Mouse (Mus musculus): ENCODE results near the gene Cactin. TPM values are rescaled to one million over a fixed set of nuclear protein-coding genes. Genes with fewer than 3 reads are reported as not detected.

Cactin gene
- 39.9 and 42.0 TPM in 2 replicates for polyA plus RNA-seq (2015; fragmentation: Nextera tagmentation; extraction: Ambion mirVana)

DNA sequence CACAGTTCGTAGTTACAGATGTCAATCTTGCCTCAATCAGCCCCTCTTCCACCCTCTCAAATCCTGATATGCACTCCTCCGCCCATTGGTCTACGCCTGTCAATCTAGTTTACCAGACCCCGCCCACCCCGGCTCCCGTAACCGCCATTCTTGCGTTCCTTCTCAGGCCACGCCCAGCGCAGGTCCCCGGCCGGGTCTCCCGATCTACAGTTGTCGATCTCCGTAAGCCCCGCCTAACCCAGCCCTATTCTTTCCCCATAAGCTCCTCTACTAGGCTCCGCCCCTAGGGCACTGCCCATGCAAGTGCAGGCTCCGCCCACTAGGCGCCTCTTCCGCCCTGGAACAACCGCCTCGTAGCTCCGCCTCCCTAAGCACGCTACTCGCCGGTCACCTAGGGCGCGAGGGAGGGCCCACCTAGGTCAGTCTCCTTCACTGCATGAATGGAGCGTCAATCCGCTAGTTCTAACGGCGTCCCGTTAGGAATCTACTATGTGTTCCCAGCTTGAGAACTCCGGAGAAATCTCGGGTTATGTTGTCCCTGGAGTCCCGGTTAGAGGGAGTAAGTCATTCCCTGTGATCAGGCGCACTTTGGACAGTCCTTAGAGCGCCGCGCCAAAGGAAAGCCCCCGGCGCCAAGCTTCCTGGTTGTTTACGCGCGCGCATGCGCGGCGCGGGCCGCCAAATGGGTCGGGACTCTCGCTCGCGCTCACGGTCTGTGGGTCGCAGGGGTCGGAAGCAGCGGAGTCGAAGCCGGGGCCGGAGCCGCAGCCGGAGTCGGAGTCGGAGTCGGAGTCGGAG, at the start of gene Cactin:
Gene Cactin, plus strand, starts transcription at position 554 of the 798 bp plus-strand sequence.
- H3K4me1 ChIP-seq: peaks cover 42% of the 10 kb centered on the region
- WGBS: under 1% methylated on average over 68 of the region's 68 CpGs
- peaks cover 62% of the 10 kb centered on the region for H3K36me3 ChIP-seq (ENCODE audit: poor library complexity, severe bottlenecking)
- peak within 1 kb of the TSS; percentile 88 for H3K27ac ChIP-seq
- no peaks in the 10 kb centered on the region for H3K9me3 ChIP-seq (replicated peaks)
- H3K9ac ChIP-seq: peak within 1 kb of the TSS; percentile 90
- ATAC-seq: peak; percentile 93
- H3K4me2 ChIP-seq: peak within 1 kb of the TSS; percentile 85
- no peaks in the 10 kb centered on the region for H3K27me3 ChIP-seq
- peak within 1 kb of the TSS; percentile 96 for H3K4me3 ChIP-seq

GRCm38 (mm10) chr10:81272356-81272755, 48.5 kb upstream of the Cactin start:
- Histone ChIP-seq H3K4me1 (peaks cover 12% of the 10 kb centered on the region), H3K9me3 (replicated peaks) (no peaks in the 10 kb centered on the region), H3K27me3 (no peaks in the 10 kb centered on the region), H3K4me3 (no peak overlapping the region), H3K9ac (no peak overlapping the region), H3K4me2 (no peak overlapping the region), H3K36me3 (ENCODE audit: poor library complexity, severe bottlenecking) (peaks cover 48% of the 10 kb centered on the region), H3K27ac (no peak overlapping the region)
- WGBS: 91% methylated on average over 21 of the region's 21 CpGs
- ATAC-seq: no peak

DNA sequence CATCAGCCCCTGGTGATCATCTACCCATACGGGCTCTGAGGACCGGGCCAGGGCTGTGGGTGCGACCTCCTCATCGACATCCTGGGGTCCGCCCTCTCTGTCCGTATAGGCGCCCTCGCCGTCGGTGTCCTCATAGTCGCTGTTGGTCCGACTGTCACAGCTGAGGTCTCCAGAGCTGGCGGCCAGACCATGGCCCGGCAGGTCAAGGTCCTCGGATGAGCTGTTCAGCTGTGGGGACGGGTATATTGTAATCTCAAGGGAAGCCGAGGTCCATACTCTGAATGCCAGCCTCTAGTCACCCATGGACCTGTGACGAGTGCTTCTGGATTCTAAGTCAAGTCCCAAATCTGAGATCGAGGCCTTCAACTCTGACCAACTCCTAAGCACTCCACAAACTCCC, 47.1 kb upstream of the Cactin start:
- Histone ChIP-seq H3K4me1 (peaks cover 4% of the 10 kb centered on the region), H3K27me3 (no peaks in the 10 kb centered on the region), H3K36me3 (ENCODE audit: poor library complexity, severe bottlenecking) (peaks cover 48% of the 10 kb centered on the region), H3K27ac (no peak overlapping the region), H3K9ac (no peak overlapping the region), H3K4me3 (no peak overlapping the region), H3K4me2 (no peak overlapping the region), H3K9me3 (replicated peaks) (no peaks in the 10 kb centered on the region)
- no peak for ATAC-seq
- WGBS: 95% methylated on average over 19 of the region's 19 CpGs

DNA sequence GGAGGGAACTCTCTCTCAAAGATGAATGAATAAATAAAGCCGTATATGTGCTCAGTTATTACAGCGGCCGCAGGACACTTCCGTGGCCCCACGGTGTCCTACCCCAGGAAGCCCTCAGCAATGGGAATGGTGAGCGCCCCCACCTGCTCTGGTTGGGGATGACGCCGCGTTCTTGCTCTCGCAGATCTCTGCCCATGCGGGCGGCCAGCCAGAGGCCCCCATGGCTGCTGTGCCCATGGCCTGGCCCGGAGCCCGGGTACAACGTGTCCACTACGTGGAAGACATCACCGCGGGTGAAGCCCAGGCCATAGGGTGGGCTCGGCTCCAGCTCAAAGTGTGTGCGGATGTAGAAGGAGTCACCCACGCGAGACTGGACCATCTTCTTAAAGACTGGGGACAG, 43.2 kb upstream of the Cactin start:
- no peaks in the 10 kb centered on the region for H3K9me3 ChIP-seq (replicated peaks)
- no peak overlapping the region for H3K4me2 ChIP-seq
- H3K4me3 ChIP-seq: no peak overlapping the region
- no peaks in the 10 kb centered on the region for H3K27me3 ChIP-seq
- H3K36me3 ChIP-seq (ENCODE audit: poor library complexity, severe bottlenecking): peaks cover 22% of the 10 kb centered on the region
- no peak overlapping the region for H3K27ac ChIP-seq
- ATAC-seq: no peak
- 85% methylated on average over 22 of the region's 22 CpGs for WGBS
- H3K9ac ChIP-seq: no peak overlapping the region
- H3K4me1 ChIP-seq: no peaks in the 10 kb centered on the region

DNA sequence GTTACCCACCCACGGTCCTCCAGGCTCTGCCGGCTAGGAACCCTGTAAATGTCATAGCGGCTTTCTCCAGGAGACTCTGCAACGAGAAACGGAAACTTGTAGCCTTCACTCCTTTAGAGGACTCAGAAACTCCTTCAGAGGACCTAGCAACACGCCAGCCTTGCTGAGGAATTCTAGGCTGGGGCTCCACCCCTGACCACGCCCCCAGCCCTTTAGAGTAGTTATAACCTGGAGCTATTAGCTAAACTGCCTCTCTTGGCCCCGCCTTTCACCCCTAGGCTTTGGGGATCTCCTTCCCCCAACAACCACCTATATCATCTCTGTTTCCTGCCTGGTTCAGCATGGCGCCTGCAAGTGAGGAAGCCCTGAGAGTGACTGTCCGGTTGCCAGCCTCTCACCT, 41.4 kb upstream of the Cactin start:
- Histone ChIP-seq H3K4me2 (no peak overlapping the region), H3K4me3 (no peak overlapping the region), H3K9me3 (replicated peaks) (no peaks in the 10 kb centered on the region), H3K9ac (no peak overlapping the region), H3K27ac (no peak overlapping the region), H3K27me3 (peaks cover 14% of the 10 kb centered on the region), H3K36me3 (ENCODE audit: poor library complexity, severe bottlenecking) (0 out of 2 replicates have a peak, but pooled peaks cover 4% of the 10 kb centered on the region), H3K4me1 (no peaks in the 10 kb centered on the region)
- ATAC-seq: no peak
- WGBS: 58% methylated on average over 10 of the region's 10 CpGs

DNA sequence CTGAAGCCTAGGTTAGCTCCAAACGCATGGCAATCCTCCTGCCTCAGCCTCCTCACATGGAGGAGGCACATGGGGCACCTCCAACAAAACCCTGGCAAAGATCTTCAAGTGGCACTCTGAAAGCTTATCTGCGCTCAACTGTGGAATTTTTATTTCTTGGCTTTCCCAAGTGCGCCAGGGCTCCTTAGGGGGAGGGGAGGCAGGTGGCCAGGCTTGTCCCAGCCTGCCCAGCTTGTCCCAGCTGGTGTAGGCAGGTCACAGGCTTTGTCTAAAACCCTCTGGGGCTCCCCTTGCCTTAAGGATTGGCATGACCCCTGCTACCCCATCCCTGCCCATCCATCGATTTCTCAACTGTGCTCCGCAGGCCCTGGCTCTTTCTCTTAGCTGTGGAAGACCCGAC, 36.7 kb upstream of the Cactin start:
- peaks cover 6% of the 10 kb centered on the region for H3K4me1 ChIP-seq
- no peak for ATAC-seq
- no peaks in the 10 kb centered on the region for H3K9me3 ChIP-seq (replicated peaks)
- H3K4me3 ChIP-seq: no peak overlapping the region
- H3K27me3 ChIP-seq: peaks cover 23% of the 10 kb centered on the region
- H3K4me2 ChIP-seq: no peak overlapping the region
- no peaks in the 10 kb centered on the region for H3K36me3 ChIP-seq (ENCODE audit: poor library complexity, severe bottlenecking)
- WGBS: 73% methylated on average over 6 of the region's 6 CpGs
- H3K9ac ChIP-seq: no peak overlapping the region
- no peak overlapping the region for H3K27ac ChIP-seq

- no peaks in the 10 kb centered on the region for H3K9me3 ChIP-seq (replicated peaks)
- ATAC-seq: no peak
- H3K4me2 ChIP-seq: peak overlapping the region; percentile 72
- H3K27ac ChIP-seq: no peak overlapping the region
- H3K4me3 ChIP-seq: peak overlapping the region; percentile 47; the same call in 1 of the 2 replicates
- no peaks in the 10 kb centered on the region for H3K36me3 ChIP-seq (ENCODE audit: poor library complexity, severe bottlenecking)
- H3K27me3 ChIP-seq: peaks cover 23% of the 10 kb centered on the region
- 14% methylated on average over 17 of the region's 17 CpGs for WGBS
- H3K9ac ChIP-seq: no peak overlapping the region
- H3K4me1 ChIP-seq: peaks cover 9% of the 10 kb centered on the region
Measured at GRCm38 (mm10) chr10:81284719-81285118, 36.2 kb upstream of the Cactin start.

- 1% methylated on average over 54 of the region's 54 CpGs for WGBS
- no peak overlapping the region for H3K27ac ChIP-seq
- peak overlapping the region; percentile 72 for H3K4me2 ChIP-seq
- H3K4me1 ChIP-seq: peaks cover 20% of the 10 kb centered on the region
- H3K9ac ChIP-seq: peak overlapping the region; percentile 66
- no peaks in the 10 kb centered on the region for H3K9me3 ChIP-seq (replicated peaks)
- ATAC-seq: peak; percentile 83
- no peaks in the 10 kb centered on the region for H3K36me3 ChIP-seq (ENCODE audit: poor library complexity, severe bottlenecking)
- peaks cover 35% of the 10 kb centered on the region for H3K27me3 ChIP-seq
- H3K4me3 ChIP-seq: peak overlapping the region; percentile 47
Measured at GRCm38 (mm10) chr10:81285694-81286450, 35.0 kb upstream of the Cactin start.

- Histone ChIP-seq H3K27ac (no peak overlapping the region), H3K4me3 (no peak overlapping the region), H3K4me2 (no peak overlapping the region), H3K27me3 (peaks cover 41% of the 10 kb centered on the region), H3K4me1 (peaks cover 26% of the 10 kb centered on the region), H3K9ac (no peak overlapping the region), H3K36me3 (ENCODE audit: poor library complexity, severe bottlenecking) (no peaks in the 10 kb centered on the region), H3K9me3 (replicated peaks) (no peaks in the 10 kb centered on the region)
- WGBS: 46% methylated on average over 6 of the region's 6 CpGs
- ATAC-seq: no peak
Measured at GRCm38 (mm10) chr10:81286586-81286985, 34.3 kb upstream of the Cactin start.

DNA sequence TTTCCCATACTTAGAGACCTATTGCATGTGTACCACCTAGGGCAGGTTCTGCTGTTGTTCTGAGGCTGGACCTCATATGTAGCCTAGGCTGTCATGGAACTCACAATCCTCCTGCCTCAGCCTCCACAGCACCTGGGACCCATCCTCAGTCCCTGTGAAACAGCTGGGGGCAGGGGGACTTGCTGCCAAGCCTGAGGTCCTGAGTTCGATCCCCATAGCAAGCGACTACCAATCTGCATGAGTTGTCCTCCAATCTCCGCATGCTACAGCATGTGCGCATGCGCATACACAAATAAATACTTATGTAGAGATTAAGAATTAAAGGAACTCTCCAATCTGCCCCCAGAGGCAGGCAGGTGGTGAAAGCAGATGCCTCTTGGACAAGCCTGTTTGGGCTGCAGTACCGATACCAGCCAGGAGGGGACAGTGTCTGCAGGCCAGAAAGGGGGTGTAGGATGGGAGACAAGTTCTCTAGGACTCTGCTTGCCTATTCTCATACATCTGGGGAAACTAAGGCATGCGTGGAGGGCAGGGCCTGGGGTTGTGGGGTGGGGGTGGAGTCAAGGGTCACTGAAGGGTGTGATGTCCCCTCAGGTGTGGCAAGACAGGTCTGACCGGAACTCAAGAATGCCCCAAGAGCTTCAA, 33.3 kb upstream of the Cactin start:
- 62% methylated on average over 8 of the region's 8 CpGs for WGBS
- H3K9me3 ChIP-seq (replicated peaks): no peaks in the 10 kb centered on the region
- no peak overlapping the region for H3K4me2 ChIP-seq
- no peak overlapping the region for H3K4me3 ChIP-seq
- H3K27ac ChIP-seq: no peak overlapping the region
- no peaks in the 10 kb centered on the region for H3K36me3 ChIP-seq (ENCODE audit: poor library complexity, severe bottlenecking)
- H3K27me3 ChIP-seq: peaks cover 41% of the 10 kb centered on the region
- peaks cover 26% of the 10 kb centered on the region for H3K4me1 ChIP-seq
- H3K9ac ChIP-seq: no peak overlapping the region
- ATAC-seq: no peak

- WGBS: 27% methylated on average over 6 of the region's 6 CpGs
Measured at GRCm38 (mm10) chr10:81288601-81289000, 32.3 kb upstream of the Cactin start.

DNA sequence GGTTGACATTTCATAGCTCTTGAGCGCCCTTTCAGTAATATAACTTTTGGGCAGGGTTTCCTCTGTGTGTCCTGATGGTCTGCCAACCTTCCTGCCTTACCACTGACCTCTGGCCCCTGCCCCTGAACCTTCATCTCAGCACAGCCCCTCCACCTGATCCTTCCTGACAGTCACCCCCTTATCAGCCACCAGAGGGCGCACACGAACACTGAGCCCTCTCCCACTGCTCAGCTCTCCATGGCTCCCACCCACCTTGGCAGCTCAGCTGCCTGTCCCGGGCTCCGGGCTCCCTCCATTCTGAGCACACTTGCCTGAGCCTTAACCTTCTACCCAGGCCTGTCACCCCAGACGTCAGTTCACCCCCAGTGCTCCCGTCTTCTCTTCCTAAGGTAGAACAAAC, 31.6 kb upstream of the Cactin start:
- H3K9me3 ChIP-seq (replicated peaks): no peaks in the 10 kb centered on the region
- peaks cover 30% of the 10 kb centered on the region for H3K27me3 ChIP-seq
- H3K9ac ChIP-seq: no peak overlapping the region
- no peak for ATAC-seq
- no peak overlapping the region for H3K4me3 ChIP-seq
- no peak overlapping the region for H3K27ac ChIP-seq
- peaks cover 35% of the 10 kb centered on the region for H3K4me1 ChIP-seq
- WGBS: 0% methylated on average over 7 of the region's 7 CpGs
- no peaks in the 10 kb centered on the region for H3K36me3 ChIP-seq (ENCODE audit: poor library complexity, severe bottlenecking)
- H3K4me2 ChIP-seq: no peak overlapping the region

More at GRCm38 (mm10) chr10:81288601-81289000, 32.3 kb upstream of the Cactin start:
- H3K9me3 ChIP-seq (replicated peaks): no peaks in the 10 kb centered on the region
- no peak for ATAC-seq
- no peak overlapping the region for H3K9ac ChIP-seq
- peaks cover 28% of the 10 kb centered on the region for H3K4me1 ChIP-seq
- H3K4me2 ChIP-seq: no peak overlapping the region
- H3K36me3 ChIP-seq (ENCODE audit: poor library complexity, severe bottlenecking): no peaks in the 10 kb centered on the region
- H3K4me3 ChIP-seq: no peak overlapping the region
- peaks cover 37% of the 10 kb centered on the region for H3K27me3 ChIP-seq
- H3K27ac ChIP-seq: no peak overlapping the region
